Mouse (Mus musculus) hindbrain, embryonic 10.5 days (tissue): ENCODE measurements around the gene Thsd4. TPM values are rescaled to one million over a fixed set of nuclear protein-coding genes. Genes with fewer than 3 reads are reported as not detected.
A peak's percentile ranks its signal among the peaks of the same experiment; 100 is the strongest.

Experiments
- DNase-seq: peaks from one replicate; pipeline ENCODE4 v3.0.0-alpha.2; 2017; ENCODE audit warnings: low spot score
- H3K27ac ChIP-seq: fragments of 300-500 bp; sonication (generic); 2 replicates; pipeline ENCODE4 v1.5.1; 2016; ENCODE audit warnings: mild to moderate bottlenecking, moderate library complexity
- H3K27me3 ChIP-seq: fragments of 300-500 bp; sonication (generic); 2 replicates; pipeline ENCODE4 v1.6.1; 2016; ENCODE audit warnings: mild to moderate bottlenecking; ENCODE audit not compliant: poor library complexity, insufficient read depth, severe bottlenecking
- H3K36me3 ChIP-seq: fragments of 300-500 bp; sonication (generic); 2 replicates; pipeline ENCODE4 v1.6.1; 2016; ENCODE audit warnings: mild to moderate bottlenecking, moderate library complexity
- H3K4me1 ChIP-seq: fragments of 300-500 bp; sonication (generic); replicated peaks from 2 replicates; pipeline ENCODE4 v1.6.1; 2016; ENCODE audit warnings: mild to moderate bottlenecking
- H3K4me3 ChIP-seq: fragments of 300-500 bp; sonication (generic); 2 replicates; pipeline ENCODE4 v1.5.1; 2016; ENCODE audit warnings: mild to moderate bottlenecking, moderate library complexity
- H3K9me3 ChIP-seq: fragments of 300-500 bp; sonication (generic); 2 replicates; pipeline ENCODE4 v1.6.1; 2016; ENCODE audit warnings: mild to moderate bottlenecking, moderate library complexity
- WGBS: fragments of 180-500 bp; shearing (Covaris S2); methylation state at CpG from one replicate; pipeline ENCODE4 v1.1.7; 2016; 5-methylcytosine and 5-hydroxymethylcytosine counted together
- polyA plus RNA-seq: library from polyadenylated mRNA; unstranded; fragments of >200 nt; fragmentation: Nextera tagmentation; extraction: Ambion mirVana; gene quantifications from 2 replicates; pipeline ENCODE4 v1.2.1, GENCODE M21; 2016

Thsd4 gene
- 4.0 and 6.7 TPM in 2 replicates for polyA plus RNA-seq

GRCm38 (mm10) chr9:60521806-60522264 is at the start of gene Thsd4:
TSS of gene Thsd4 (minus strand) at chr9:60522046.
- Histone ChIP-seq H3K9me3 (no peaks in the 10 kb centered on the region), H3K4me1 (peaks cover 69% of the 10 kb centered on the region), H3K36me3 (no peaks in the 10 kb centered on the region), H3K4me3 (peak within 1 kb of the TSS; percentile 65), H3K27me3 (peaks cover 78% of the 10 kb centered on the region), H3K27ac (peak within 1 kb of the TSS; percentile 82)
- DNase-seq, result peak; percentile 72
- under 1% methylated on average over 51 of the region's 51 CpGs for WGBS

- no peaks in the 10 kb centered on the region for H3K36me3 ChIP-seq
- H3K27me3 ChIP-seq, result no peaks in the 10 kb centered on the region
- H3K4me1 ChIP-seq, result no peaks in the 10 kb centered on the region
- H3K9me3 ChIP-seq, result no peaks in the 10 kb centered on the region
- H3K4me3 ChIP-seq, result no peak overlapping the region
- no peak overlapping the region for H3K27ac ChIP-seq
- WGBS, result 84% methylated on average over 4 of the region's 4 CpGs
- no peak for DNase-seq
These were observed 49.2 kb upstream of the Thsd4 start for GRCm38 (mm10) chr9:60571041-60571440.

GRCm38 (mm10) chr9:60569366-60569765 is 47.5 kb upstream of the Thsd4 start:
- Histone ChIP-seq H3K4me3 (no peak overlapping the region), H3K36me3 (no peaks in the 10 kb centered on the region), H3K9me3 (no peaks in the 10 kb centered on the region), H3K4me1 (no peaks in the 10 kb centered on the region), H3K27me3 (no peaks in the 10 kb centered on the region), H3K27ac (no peak overlapping the region)
- DNase-seq, result no peak
- 77% methylated on average over 2 of the region's 2 CpGs for WGBS

GRCm38 (mm10) chr9:60563809-60564208 is 42.0 kb upstream of the Thsd4 start:
- Histone ChIP-seq H3K4me3 (no peak overlapping the region), H3K9me3 (no peaks in the 10 kb centered on the region), H3K36me3 (no peaks in the 10 kb centered on the region), H3K27ac (no peak overlapping the region), H3K4me1 (peaks cover 18% of the 10 kb centered on the region), H3K27me3 (no peaks in the 10 kb centered on the region)
- DNase-seq, result no peak
- 93% methylated on average over 7 of the region's 7 CpGs for WGBS

GRCm38 (mm10) chr9:60562443-60563371 is 40.9 kb upstream of the Thsd4 start:
- Histone ChIP-seq H3K27ac (no peak overlapping the region), H3K9me3 (no peaks in the 10 kb centered on the region), H3K36me3 (no peaks in the 10 kb centered on the region), H3K27me3 (no peaks in the 10 kb centered on the region), H3K4me1 (peaks cover 18% of the 10 kb centered on the region), H3K4me3 (no peak overlapping the region)
- 74% methylated on average over 20 of the region's 20 CpGs for WGBS
- DNase-seq, result peak; percentile 32

- H3K4me3 ChIP-seq, result no peak overlapping the region
- 74% methylated on average over 9 of the region's 9 CpGs for WGBS
- H3K27me3 ChIP-seq, result no peaks in the 10 kb centered on the region
- peaks cover 18% of the 10 kb centered on the region for H3K4me1 ChIP-seq
- no peaks in the 10 kb centered on the region for H3K36me3 ChIP-seq
- no peak overlapping the region for H3K27ac ChIP-seq
- H3K9me3 ChIP-seq, result no peaks in the 10 kb centered on the region
- DNase-seq, result no peak
These were observed 39.9 kb upstream of the Thsd4 start for GRCm38 (mm10) chr9:60561641-60562289.

- no peak overlapping the region for H3K4me3 ChIP-seq
- H3K4me1 ChIP-seq, result peaks cover 18% of the 10 kb centered on the region
- no peaks in the 10 kb centered on the region for H3K9me3 ChIP-seq
- no peak for DNase-seq
- H3K27ac ChIP-seq, result no peak overlapping the region
- 83% methylated on average over 3 of the region's 3 CpGs for WGBS
- no peaks in the 10 kb centered on the region for H3K36me3 ChIP-seq
- no peaks in the 10 kb centered on the region for H3K27me3 ChIP-seq
These were observed 36.7 kb upstream of the Thsd4 start for GRCm38 (mm10) chr9:60558507-60558906.

GRCm38 (mm10) chr9:60551238-60551637 is 29.4 kb upstream of the Thsd4 start:
- no peak for DNase-seq
- H3K27ac ChIP-seq, result no peak overlapping the region

GRCm38 (mm10) chr9:60548182-60548581 is 26.3 kb upstream of the Thsd4 start:
- Histone ChIP-seq H3K4me1 (0 out of 2 replicates have a peak, but pooled peaks cover 4% of the 10 kb centered on the region), H3K27ac (no peak overlapping the region), H3K9me3 (no peaks in the 10 kb centered on the region), H3K36me3 (no peaks in the 10 kb centered on the region), H3K27me3 (0 out of 2 replicates have a peak, but pooled peaks cover 2% of the 10 kb centered on the region), H3K4me3 (no peak overlapping the region)
- WGBS, result 26% methylated on average over 4 of the region's 4 CpGs
- DNase-seq, result peak; percentile 36

More at GRCm38 (mm10) chr9:60551238-60551637, 29.4 kb upstream of the Thsd4 start:
- H3K27me3 ChIP-seq, result no peaks in the 10 kb centered on the region
- H3K36me3 ChIP-seq, result no peaks in the 10 kb centered on the region
- H3K9me3 ChIP-seq, result no peaks in the 10 kb centered on the region
- H3K4me1 ChIP-seq, result no peaks in the 10 kb centered on the region
- 91% methylated on average over 4 of the region's 4 CpGs for WGBS
- no peak overlapping the region for H3K4me3 ChIP-seq

GRCm38 (mm10) chr9:60546169-60546568 is 24.3 kb upstream of the Thsd4 start:
- Histone ChIP-seq H3K9me3 (no peaks in the 10 kb centered on the region), H3K4me3 (no peak overlapping the region), H3K36me3 (no peaks in the 10 kb centered on the region), H3K4me1 (0 out of 2 replicates have a peak, but pooled peaks cover 4% of the 10 kb centered on the region), H3K27me3 (0 out of 2 replicates have a peak, but pooled peaks cover 2% of the 10 kb centered on the region), H3K27ac (no peak overlapping the region)
- DNase-seq, result no peak
- 98% methylated on average over 2 of the region's 2 CpGs for WGBS

GRCm38 (mm10) chr9:60545361-60546096 is 23.7 kb upstream of the Thsd4 start:
- 84% methylated on average over 13 of the region's 13 CpGs for WGBS
- H3K4me1 ChIP-seq, result 0 out of 2 replicates have a peak, but pooled peaks cover 4% of the 10 kb centered on the region
- H3K4me3 ChIP-seq, result no peak overlapping the region
- H3K27ac ChIP-seq, result no peak overlapping the region
- H3K36me3 ChIP-seq, result no peaks in the 10 kb centered on the region
- DNase-seq, result no peak
- no peaks in the 10 kb centered on the region for H3K9me3 ChIP-seq
- 0 out of 2 replicates have a peak, but pooled peaks cover 2% of the 10 kb centered on the region for H3K27me3 ChIP-seq

- H3K9me3 ChIP-seq, result no peaks in the 10 kb centered on the region
- H3K27ac ChIP-seq, result no peak overlapping the region
- H3K36me3 ChIP-seq, result no peaks in the 10 kb centered on the region
- 0 out of 2 replicates have a peak, but pooled peaks cover 4% of the 10 kb centered on the region for H3K4me1 ChIP-seq
- no peak overlapping the region for H3K4me3 ChIP-seq
- 0 out of 2 replicates have a peak, but pooled peaks cover 2% of the 10 kb centered on the region for H3K27me3 ChIP-seq
- 84% methylated on average over 7 of the region's 7 CpGs for WGBS
- DNase-seq, result no peak
These were observed 21.7 kb upstream of the Thsd4 start for GRCm38 (mm10) chr9:60543422-60544015.
